Mouse (Mus musculus) B cell, adult 2 months (primary cell): Measurements from ENCODE around the gene Gpc6.

Experiments
- DNase-seq, 2 experiments: peaks; one replicate each; pipeline ENCODE4 v3.0.0; 2022

Gpc6 gene

DNA sequence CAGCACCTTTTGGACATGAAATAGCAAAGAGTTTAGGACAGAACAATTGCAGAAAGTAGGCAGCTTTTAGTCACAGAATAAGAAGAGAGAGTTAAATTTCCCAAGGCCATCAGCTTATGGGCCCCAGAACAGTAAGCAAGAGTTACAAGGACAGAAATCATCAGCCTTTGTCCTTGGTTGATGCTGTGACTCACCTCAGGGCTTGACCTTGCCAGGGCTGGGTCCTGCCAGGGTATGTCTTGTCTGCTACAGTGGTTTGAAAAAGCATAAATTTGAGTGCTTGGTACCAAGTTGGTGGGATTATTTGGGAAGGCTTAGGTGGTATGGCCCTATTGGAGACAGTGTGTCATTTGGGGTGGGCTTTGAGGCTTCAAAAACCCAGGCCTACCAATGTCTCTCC lies 899.4 kb downstream of the Gpc6 start:
- no peak for DNase-seq

GRCm38 (mm10) chr14:117826294-117827046 lies 901.4 kb downstream of the Gpc6 start:
- DNase-seq, result no peak

DNA sequence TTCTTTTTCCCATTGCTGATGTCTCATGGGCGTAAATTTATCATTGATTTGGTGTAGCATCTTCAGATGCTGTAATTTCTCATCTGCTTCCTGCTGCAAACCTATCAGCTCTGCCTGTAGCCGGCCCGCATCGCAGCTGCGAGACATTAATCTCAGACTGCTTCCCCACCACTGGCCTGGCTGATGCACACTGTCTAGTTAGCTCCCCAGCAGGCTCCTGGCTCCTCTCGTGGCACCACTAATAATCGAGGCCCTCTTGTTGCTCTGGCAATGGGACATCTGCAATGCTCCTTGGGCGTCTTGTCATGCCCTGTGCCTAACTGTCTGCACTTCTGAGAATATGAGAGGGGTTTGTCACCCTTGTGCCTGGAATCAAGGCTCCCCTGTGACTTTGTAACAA lies 906.2 kb downstream of the Gpc6 start:
- DNase-seq, result no peak

GRCm38 (mm10) chr14:117831731-117832130 lies 906.6 kb downstream of the Gpc6 start:
- no peak for DNase-seq

GRCm38 (mm10) chr14:117835506-117835905 lies 910.4 kb downstream of the Gpc6 start:
- no peak for DNase-seq

DNA sequence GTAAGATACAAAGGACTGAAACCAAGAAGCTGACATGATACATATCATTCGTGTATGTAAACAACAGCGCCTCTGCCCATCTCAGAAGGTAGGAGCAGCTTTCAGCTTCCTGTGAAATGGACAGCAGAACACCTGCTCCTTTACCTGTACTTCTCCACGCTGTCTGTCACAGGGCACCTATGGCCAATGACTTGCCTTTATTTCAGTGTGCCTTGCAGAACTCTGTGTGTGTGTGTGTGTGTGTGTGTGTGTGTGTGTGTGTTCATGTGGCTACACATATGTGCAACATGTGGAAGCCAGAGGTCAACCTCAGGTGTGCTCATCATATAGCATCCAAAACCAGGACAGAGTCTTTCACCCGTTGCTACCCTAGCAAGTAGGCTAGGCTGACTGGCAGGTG lies 911.9 kb downstream of the Gpc6 start:
- DNase-seq, result no peak

- DNase-seq, result no peak
Observed at GRCm38 (mm10) chr14:117837715-117838114, 912.6 kb downstream of the Gpc6 start.

DNA sequence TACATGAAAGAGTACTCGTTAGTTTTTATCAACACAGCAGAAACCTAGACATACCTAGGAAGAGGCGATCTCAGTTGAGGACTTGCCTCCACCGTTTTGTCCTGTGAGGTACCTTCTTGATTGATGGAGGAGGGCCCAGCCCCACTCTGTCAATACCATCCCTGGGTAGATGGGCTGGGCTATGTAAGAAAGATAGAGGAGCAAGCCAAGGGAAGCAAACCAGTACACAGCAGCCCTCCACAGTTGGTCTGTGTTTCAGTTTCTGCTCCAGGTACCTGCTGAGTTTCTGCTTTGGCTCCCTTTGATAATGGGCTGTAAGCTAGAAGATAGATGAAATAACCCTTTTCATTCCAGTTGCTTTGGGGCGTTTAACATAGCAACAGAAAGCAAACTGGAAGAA lies 916.1 kb downstream of the Gpc6 start:
- no peak for DNase-seq

DNA sequence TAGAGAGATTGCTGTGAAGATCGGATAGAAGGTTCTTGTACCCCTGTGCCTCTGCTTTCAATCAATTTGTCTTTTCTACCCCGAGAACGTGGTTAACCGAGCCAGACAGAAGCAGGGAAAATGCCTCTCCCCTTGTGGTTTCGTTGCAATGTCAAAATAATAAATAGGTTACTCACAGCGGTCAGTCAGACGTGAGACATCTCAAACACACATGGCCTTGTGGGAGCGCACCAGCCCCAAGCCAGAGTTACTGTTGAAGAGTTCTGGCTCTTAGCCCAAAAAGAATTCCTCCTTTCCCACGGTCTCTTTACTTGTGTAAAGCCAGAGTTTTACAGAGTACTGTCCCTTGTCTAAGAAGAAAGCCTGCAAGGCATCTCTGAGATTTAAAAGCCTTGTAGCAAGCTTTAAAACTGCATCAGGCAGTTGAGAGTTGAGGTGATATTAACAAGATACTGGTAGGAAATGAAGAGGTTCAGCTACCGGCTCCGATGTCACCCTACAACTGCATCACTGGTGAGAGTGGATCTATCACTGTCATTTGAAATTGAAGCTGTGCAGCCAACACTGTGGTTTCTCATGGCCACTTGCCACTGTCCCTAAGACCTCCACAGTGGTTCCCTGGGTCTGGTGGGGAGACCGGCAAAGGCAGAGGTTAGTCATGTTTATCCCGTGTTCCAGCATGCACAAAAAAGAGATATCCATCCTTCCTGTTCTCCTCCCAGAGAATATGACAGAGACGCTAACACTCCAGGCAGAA lies 916.9 kb downstream of the Gpc6 start:
- DNase-seq, result no peak

DNA sequence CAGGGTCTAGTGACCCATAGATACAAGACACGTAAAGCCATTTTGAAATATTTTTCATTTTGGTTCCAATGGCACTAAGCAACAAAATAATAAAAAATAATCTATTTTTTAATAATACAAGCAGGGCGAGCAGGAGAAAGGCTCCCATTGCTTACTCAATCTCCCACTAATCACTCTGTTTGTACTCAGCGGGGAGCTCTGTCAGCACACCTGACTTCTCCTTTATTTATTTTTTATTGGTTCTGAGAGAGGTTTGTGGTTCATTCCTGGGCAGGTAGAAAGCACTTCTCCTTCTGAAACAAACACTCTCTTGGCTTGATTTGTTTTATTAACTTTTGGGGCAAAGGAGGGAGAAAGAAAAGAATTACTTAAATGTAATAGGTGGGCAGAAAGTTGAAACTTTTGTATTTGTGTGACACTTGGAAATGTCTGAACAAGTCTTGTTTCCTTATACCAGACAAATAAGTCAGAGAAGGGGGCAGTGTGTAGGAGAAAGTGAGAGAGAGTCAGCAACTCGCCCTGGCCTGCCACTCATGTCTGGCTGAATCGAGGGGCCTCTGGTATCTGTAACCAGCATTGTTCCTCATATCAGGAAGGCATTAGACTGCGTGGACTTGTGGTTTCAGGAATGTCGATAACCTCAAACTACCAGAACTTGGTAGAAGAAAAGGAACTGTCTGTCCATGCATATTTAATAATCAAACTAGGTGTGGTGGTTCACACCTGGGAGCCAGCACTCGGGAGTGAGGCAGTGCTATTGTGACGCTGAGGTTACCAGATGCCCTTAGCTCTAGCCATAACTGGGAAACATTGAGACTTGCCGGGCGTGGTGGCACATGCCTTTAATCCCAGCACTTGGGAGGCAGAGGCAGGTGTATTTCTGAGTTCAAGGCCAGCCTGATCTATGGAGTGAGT lies 924.7 kb downstream of the Gpc6 start:
- no peak for DNase-seq

DNA sequence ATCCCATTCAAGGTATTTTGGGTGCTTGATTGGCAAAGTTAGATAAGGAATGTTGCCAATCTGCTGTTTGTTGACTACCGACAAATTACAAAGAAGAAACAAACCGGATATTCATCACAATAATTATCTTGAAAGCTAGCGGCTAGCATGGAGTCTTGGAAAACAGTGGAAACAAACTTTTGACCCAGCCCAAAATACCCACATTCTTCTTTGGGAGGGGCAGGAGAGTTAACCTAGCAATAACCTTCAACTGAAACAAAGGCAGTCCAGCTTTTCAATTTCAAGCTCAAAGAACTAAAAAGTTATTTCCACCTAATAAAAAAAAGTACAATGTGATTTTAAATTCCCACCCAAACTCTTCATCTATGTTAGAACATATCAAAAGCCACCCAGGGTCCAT lies 927.2 kb downstream of the Gpc6 start:
- DNase-seq, result no peak

DNA sequence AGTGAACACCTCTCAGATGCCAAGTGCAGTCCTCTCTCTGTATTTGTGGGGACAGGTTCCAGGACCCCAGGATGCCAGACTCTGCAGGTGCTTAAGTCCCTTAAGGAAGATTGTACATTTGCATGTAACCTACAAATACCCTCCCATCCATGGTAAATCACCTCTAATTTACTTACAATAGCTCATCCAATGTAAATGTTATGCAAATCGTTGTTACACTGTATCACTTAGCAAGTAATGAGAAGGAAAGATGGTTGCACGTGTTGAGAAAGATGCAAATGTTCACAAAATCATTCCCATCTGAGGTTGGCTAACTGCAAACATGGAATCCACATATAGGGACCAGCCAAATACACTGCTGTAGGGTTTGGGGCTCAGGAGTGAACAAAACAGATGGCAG lies 927.7 kb downstream of the Gpc6 start:
- no peak for DNase-seq

DNA sequence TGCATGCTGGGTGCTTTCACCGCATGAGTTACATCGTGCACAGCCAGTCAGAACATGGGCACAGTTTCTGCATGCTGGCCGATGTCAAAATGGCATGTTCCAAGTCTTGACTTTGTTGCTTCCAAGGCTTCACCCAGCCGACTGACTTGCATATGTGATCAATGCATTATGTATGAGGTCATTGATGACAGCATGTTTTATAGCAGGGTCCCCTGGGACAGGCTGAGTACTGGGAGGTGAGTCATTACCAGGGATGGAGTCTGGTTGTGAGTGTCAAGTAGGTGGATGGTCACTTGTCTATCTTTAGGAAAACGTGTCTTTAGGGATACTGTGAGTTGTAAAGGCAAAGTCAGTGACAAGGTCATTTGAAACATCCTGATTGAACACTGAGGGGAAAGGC lies 929.4 kb downstream of the Gpc6 start:
- no peak for DNase-seq

- no peak for DNase-seq
Observed at GRCm38 (mm10) chr14:117871268-117871667, 946.2 kb downstream of the Gpc6 start.

- DNase-seq, result no peak
Observed at GRCm38 (mm10) chr14:117879313-117879712, 954.2 kb downstream of the Gpc6 start.

DNA sequence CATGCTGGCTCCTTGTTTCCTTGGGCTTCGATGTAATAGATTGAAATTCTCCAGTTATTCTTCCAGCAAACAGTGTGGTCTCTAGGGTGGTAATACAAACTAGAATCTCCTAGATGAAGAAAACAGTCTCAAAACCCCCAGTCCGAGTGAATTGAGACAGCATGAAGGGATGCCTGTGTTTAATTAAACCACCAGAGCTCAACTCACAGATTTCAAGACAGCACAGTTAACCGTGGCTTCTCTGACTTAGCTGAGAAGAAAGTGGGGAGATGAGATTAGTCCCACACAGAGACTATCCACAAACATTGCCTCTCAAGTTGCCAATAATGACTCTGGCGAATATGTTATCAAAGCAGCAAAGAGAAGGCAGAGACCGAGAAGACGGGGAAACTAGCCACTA lies 956.0 kb downstream of the Gpc6 start:
- no peak for DNase-seq

DNA sequence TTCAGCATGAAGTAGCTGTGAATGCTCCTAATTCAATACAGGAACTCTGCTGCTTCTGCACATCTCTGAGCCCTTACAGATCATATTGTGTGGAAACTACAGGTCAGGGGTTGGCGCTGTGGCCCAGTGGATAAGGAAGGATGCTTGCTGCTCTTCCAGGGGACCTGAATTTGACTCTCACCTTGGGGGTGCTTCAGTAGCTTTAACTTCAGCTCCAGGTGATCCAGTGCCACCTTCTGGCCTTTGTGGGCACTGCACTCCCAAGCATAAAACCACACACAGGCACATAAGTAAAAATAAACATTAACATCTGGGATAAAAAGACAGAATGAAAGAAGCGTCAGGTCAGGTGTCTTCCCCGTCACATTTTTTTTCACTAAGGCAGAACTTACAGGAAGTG lies 957.1 kb downstream of the Gpc6 start:
- DNase-seq, result peak; percentile 26 to 41

- no peak for DNase-seq
Observed at GRCm38 (mm10) chr14:117889653-117890052, 964.5 kb downstream of the Gpc6 start.

DNA sequence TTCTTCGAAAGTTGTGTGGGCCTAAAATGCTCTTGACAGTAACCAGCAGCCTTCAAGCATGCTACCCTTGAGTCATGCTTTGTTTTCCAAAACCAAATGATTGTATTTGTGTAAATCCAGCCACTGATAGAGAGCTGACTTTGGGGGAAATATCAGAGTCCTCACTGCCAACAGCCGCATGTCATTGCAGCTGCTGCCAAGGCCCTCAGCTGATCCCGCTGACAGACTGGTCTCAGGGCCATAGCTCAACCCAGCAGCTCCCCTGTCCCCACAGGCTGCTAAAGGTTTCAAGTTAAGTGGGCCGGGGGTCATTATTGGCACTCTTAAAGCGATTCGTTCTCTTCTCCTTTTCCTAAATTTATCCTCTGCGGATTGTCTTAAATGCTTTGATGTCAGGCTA lies 966.3 kb downstream of the Gpc6 start:
- DNase-seq, result no peak

DNA sequence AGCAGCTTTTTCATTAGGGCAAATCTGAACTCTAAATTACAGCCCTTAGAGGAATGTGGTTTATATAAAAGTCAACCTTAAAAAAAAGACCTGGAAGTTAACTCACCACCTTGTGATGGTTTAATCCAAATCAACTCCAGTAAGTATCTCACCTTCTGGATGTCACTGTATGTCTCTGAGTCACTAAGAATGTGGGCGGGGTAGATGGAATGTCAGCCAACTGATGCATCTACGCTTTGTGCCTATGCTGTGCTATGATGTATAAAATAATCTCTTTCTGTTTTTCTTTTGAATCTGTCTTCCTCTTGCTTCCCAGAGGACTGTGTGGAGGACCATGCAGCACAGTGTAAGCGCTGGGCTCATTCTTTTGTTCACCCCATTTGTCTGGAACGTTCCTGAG lies 966.9 kb downstream of the Gpc6 start:
- no peak for DNase-seq

DNA sequence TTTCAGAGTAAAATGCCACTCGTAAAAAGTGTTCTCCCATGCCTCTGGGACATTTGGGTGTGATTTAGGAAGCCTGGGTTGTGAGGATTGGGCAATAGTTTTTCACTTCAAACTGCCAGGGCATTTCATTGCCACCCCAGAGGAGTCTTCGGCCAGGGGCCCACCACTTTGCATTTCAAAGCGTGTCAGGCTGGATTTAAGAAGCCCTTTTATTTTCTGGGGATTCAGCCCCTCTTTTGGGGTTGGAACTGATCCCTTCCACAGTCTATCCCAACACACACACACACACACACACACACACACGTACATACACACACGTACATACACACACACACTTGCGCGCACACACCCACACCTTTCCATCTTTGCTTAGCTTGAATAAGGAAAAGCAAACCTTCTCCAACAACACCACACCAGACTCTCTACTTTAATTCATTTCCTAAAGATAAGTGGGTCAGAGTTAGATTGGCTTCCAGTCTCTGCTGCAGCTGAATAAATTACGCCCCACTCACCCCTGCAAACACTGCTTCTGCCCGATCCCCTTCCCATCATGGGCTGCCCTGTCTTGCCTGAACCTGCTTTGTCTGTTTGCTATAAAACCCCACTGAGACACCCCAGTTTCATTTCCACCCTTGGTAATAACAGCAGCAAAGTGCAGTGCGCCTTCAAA lies 969.9 kb downstream of the Gpc6 start:
- no peak for DNase-seq

DNA sequence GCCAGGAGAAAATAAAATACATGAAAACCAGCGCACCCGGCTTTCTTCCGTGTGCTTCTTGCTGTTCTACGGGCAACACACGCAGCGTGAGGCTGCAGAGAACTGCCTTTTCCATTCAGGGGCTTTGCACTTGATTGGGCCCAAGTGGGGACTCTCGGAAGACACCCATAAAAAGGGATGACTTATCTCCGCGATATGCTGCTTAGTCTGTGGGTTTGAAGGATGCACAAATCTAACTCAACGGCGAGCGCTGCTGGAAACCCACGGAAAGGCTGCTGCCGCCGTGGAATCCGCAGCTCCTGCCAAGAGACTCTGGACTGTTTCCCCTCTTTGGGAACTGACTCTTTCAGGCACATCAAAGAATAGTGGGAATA lies 970.4 kb downstream of the Gpc6 start:
- no peak for DNase-seq

GRCm38 (mm10) chr14:117904300-117904699 lies 979.2 kb downstream of the Gpc6 start:
- DNase-seq, result no peak
